ENCODE assay signal across 8 mouse cellular contexts in the genomic region with DNA sequence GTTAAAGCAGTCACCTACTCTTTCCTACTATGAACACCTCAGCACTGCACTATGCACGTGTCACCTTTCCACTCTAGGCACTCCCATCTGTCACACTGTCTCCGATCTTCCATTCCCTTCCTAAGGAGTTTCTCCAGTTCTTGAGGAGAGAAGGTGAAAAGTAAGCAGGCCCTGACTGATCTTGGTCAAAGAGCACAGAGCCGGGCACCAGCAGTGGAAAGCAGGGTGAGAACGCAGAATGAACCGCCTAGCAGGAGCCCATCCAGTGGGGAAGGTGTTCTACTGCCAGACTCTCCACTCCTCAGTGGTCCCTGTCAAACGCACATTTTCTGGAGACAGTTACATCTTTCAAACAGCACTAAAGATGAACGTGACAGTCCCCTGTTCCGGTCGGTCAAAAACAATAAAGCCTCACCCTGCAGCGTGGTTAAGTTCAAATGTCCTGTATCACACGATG. TPM values are rescaled to one million over a fixed set of nuclear protein-coding genes. Genes with fewer than 3 reads are reported as not detected.
DNase-seq lines count a peak whose midpoint lies in the region; ATAC-seq and TF ChIP-seq lines count a peak whose summit lies in the region.

No protein-coding gene starts in this region.

- intact Hi-C loops in left cerebral cortex, adult 2 months (cut with DNase I): loop anchor here (1.0 to 5.0 kb wide), 5 partner anchors 59 to 246 kb away; partner anchors contain the start of gene Nub1

- H3K4me1 ChIP-seq in intestine, embryonic 14.5 days (replicated peaks; ENCODE audit: control insufficient read depth, insufficient read depth, low read length): peaks cover 28% of the 10 kb centered on the region

- peak overlapping the region; percentile 90 for H3K4me2 ChIP-seq in intestine, embryonic 14.5 days (ENCODE audit: low read length)

- no peak for DNase-seq in left cerebral cortex, adult 2 months (ENCODE audit: extremely low spot score in 1 of 2, low spot score in 2 of 2)
- no peak for DNase-seq in left cerebral cortex, adult 8-10 months (ENCODE audit: low spot score in 2 of 2)
- peak; percentile 5 for DNase-seq in embryo, embryonic 11 days
- DNase-seq in intestine, embryonic 14.5 days (ENCODE audit: low spot score): peak; percentile 55
- no peak for DNase-seq in yolk sac, embryonic 10.5 days (ENCODE audit: low spot score)
- DNase-seq in thymus, postnatal 0 days (ENCODE audit: low spot score): no peak
- DNase-seq in thymus, adult 18-20 months: no peak

- ATAC-seq in intestine, embryonic 14.5 days (replicated peaks; ENCODE audit: low FRiP score, low TSS enrichment, low read depth): no peak

- WGBS in intestine, embryonic 14.5 days: 15% methylated on average over 11 of the region's 11 CpGs
- WGBS in macrophage (ENCODE audit: missing documents): 15% methylated on average over 11 of the region's 11 CpGs

- no peaks in the 10 kb centered on the region for H3K9me3 ChIP-seq in intestine, embryonic 14.5 days (ENCODE audit: control insufficient read depth, low read length)

- no peaks in the 10 kb centered on the region for H3K27me3 ChIP-seq in intestine, embryonic 14.5 days (replicated peaks; ENCODE audit: control insufficient read depth, insufficient read depth, low read length)

- H3K27ac ChIP-seq in left cerebral cortex, adult 2 months: peak overlapping the region; percentile 99
- 0 out of 2 replicates have a peak overlapping the region, but pooled peaks have one; percentile 99 for H3K27ac ChIP-seq in intestine, embryonic 14.5 days (ENCODE audit: low read depth)
- H3K27ac ChIP-seq in macrophage: peak overlapping the region; percentile 54

- no peak for TF ChIP-seq CTCF in left cerebral cortex, adult 2 months (IDR thresholded peaks at IDR 0.05)

- H3K9ac ChIP-seq in intestine, embryonic 14.5 days (ENCODE audit: low read length): peak overlapping the region; percentile 91

- H3K79me2 ChIP-seq in macrophage (ENCODE audit: inconsistent target): peaks cover 57% of the 10 kb centered on the region

- no peaks in the 10 kb centered on the region for H3K36me3 ChIP-seq in intestine, embryonic 14.5 days (ENCODE audit: control insufficient read depth, insufficient read depth, low read length)
- no peaks in the 10 kb centered on the region for H3K36me3 ChIP-seq in macrophage (ENCODE audit: inconsistent target)

- peak overlapping the region; percentile 92 for H3K4me3 ChIP-seq in left cerebral cortex, adult 2 months
- H3K4me3 ChIP-seq in intestine, embryonic 14.5 days (ENCODE audit: low read depth, low read length): peak overlapping the region; percentile 59
- peak overlapping the region; percentile 64 for H3K4me3 ChIP-seq in macrophage (ENCODE audit: inconsistent target)

RNA-seq across cellular contexts. Expression of gene Rheb, which starts 1.4 kb away (rescaled TPM):
- 100 to 1,000 TPM; 124 to 134 TPM for total RNA-seq in left cerebral cortex, adult 2 months (2021)
- 100 to 1,000 TPM; 105 to 112 (median 108) TPM for total RNA-seq in left cerebral cortex, adult 8-10 months (2022)
- polyA plus RNA-seq in intestine, embryonic 14.5 days (2014; fragmentation: Nextera tagmentation; extraction: Ambion mirVana): 198 and 224 TPM in 2 replicates
- total RNA-seq in macrophage (2018; cell fraction: chromatin; rRNA removed): 100 to 1,000 TPM in 21 of 26 experiments, 10 to 100 TPM in 5; 69.4 to 172 (median 113) TPM
- total RNA-seq in macrophage (2018; cell fraction: cytosol; rRNA removed): 10 to 100 TPM; 63.3 to 86.8 (median 75.6) TPM
- 100 to 1,000 TPM in 8 of 26 experiments, 10 to 100 TPM in 18; 71.4 to 111 (median 90.1) TPM for total RNA-seq in macrophage (2018; cell fraction: nucleus; rRNA removed)
- polyA plus RNA-seq in macrophage (2018): 59.7 to 110 TPM (median 61.4 TPM) in 3 replicates
- polyA plus RNA-seq in thymus, postnatal 0 days (2015; fragmentation: Nextera tagmentation; extraction: Ambion mirVana): 193 and 203 TPM in 2 replicates

Comparison
In these comparisons a context has a peak if more than half of its experiments do, and no peak if none do; other contexts are left out.
1. DNase-seq: peak in embryo, embryonic 11 days (single experiment) and intestine, embryonic 14.5 days (single experiment); none in left cerebral cortex, adult 2 months (0 of 2), left cerebral cortex, adult 8-10 months (0 of 2), yolk sac, embryonic 10.5 days (single experiment), thymus, postnatal 0 days (single experiment) and thymus, adult 18-20 months (0 of 2).
2. Peak in every context shown above with its lines, with median percentiles within 50 percentile points of each other: H3K27ac ChIP-seq and H3K4me3 ChIP-seq.